Mouse (Mus musculus) cerebellum, adult 2 months (tissue): ENCODE measurements around the gene Tek. TPM values are rescaled to one million over a fixed set of nuclear protein-coding genes. Genes with fewer than 3 reads are reported as not detected.

Experiments
- DNase-seq, 2 experiments: peaks; one replicate each; pipeline ENCODE4 v3.0.0; 2021
- H3K27ac ChIP-seq: fragments of 200-500 bp; 2 replicates; pipeline ENCODE4 v1.5.1; 2012; ENCODE audit warnings: low read length, control low read depth, inconsistent platforms; ENCODE audit not compliant: insufficient read depth
- H3K27me3 ChIP-seq: fragments of 200-500 bp; 2 replicates; pipeline ENCODE4 v1.6.1; 2012; ENCODE audit warnings: inconsistent platforms, mild to moderate bottlenecking, low read length, moderate library complexity; ENCODE audit not compliant: control insufficient read depth, insufficient read depth
- H3K4me1 ChIP-seq: fragments of 200-500 bp; 2 replicates; pipeline ENCODE4 v1.6.1; 2011; ENCODE audit warnings: low read length; ENCODE audit not compliant: control insufficient read depth, insufficient read depth
- H3K4me3 ChIP-seq: fragments of 200-500 bp; replicated peaks from 2 replicates; pipeline ENCODE3; 2011; ENCODE audit warnings: mild to moderate bottlenecking, low read depth, low read length, control low read depth; ENCODE audit not compliant: insufficient read depth
- CTCF ChIP-seq: fragments of 200-500 bp; IDR thresholded peaks from 2 replicates; pipeline ENCODE4 v1.5.1; 2011; ENCODE audit warnings: low read depth, mild to moderate bottlenecking, control low read depth, low read length, moderate library complexity, borderline replicate concordance; ENCODE audit not compliant: insufficient read depth
- POLR2A ChIP-seq: fragments of 200-500 bp; IDR thresholded peaks from 2 replicates; pipeline ENCODE4 v1.6.1; 2011; ENCODE audit warnings: low read length, control low read depth, borderline replicate concordance; ENCODE audit not compliant: insufficient read depth
- WGBS: fragments of 180-500 bp; shearing (Covaris S2); methylation state at CpG from one replicate; pipeline ENCODE4 v1.1.7; 2018; 5-methylcytosine and 5-hydroxymethylcytosine counted together
- polyA plus RNA-seq: library from polyadenylated mRNA; depleted of rRNA; stranded (reverse); fragments of >200 nt; gene quantifications from 2 replicates; pipeline ENCODE4 v1.2.3, GENCODE M21; 2012; rRNA removed

The Tek gene
- polyA plus RNA-seq, 1 experiment: 8.7 TPM

DNA sequence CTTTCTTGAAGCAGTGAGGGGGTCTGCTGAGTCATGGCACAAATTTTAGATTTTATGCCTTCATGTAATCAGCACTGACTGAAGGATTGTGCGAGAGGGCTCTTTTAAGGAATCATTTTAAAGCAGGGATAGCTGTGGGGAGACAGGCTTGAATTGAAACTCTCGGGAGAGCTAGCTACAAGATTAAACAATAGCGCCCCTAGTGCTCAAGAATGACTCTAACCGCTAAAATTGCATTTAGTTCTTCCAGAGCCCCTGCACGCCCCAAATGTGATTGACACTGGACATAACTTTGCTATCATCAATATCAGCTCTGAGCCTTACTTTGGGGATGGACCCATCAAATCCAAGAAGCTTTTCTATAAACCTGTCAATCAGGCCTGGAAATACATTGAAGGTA lies 88.3 kb downstream of the Tek start:
- WGBS: 17% methylated on average over 5 of the region's 5 CpGs
- Histone ChIP-seq H3K4me3 (no peak overlapping the region), H3K27ac (no peak overlapping the region)

DNA sequence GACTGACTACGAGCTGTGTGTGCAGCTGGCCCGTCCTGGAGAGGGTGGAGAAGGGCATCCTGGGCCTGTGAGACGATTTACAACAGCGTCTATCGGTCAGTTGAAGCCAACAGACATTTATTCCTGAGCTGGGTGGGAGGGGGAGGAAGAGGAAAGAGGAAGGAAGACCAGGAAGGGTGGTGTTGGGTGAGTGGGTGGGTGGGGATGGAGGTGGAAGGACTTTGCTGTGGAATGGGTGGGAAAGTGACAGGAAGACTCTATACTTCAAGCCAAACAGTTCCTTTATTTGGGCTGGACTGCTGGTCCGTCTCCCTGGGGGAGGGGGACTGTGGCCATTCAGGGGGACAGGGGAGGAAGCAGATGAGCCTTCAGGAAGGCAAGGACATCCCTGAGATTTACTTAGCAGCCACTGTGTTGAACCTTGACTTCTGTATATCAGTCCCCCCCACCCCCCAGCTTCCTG lies 90.9 kb downstream of the Tek start:
- Histone ChIP-seq H3K4me1 (no peaks in the 10 kb centered on the region), H3K4me3 (no peak overlapping the region), H3K27ac (no peak overlapping the region), H3K27me3 (no peaks in the 10 kb centered on the region)
- TF ChIP-seq POLR2A (no peak), CTCF (no peak)
- DNase-seq: no peak
- 70% methylated on average over 6 of the region's 6 CpGs for WGBS

More for the DNA sequence above, 88.3 kb downstream of the Tek start:
- DNase-seq: no peak
- no peak for TF ChIP-seq POLR2A
- TF ChIP-seq CTCF: no peak; the same call in 1 of the 2 replicates
- Histone ChIP-seq H3K4me1 (no peaks in the 10 kb centered on the region), H3K27me3 (no peaks in the 10 kb centered on the region)

- Histone ChIP-seq H3K27me3 (no peaks in the 10 kb centered on the region), H3K4me3 (no peak overlapping the region), H3K27ac (no peak overlapping the region), H3K4me1 (no peaks in the 10 kb centered on the region)
- no peak for DNase-seq
- WGBS: 45% methylated on average over 7 of the region's 7 CpGs
- no peak for TF ChIP-seq CTCF
Observed at GRCm38 (mm10) chr4:94837061-94837460, 98.0 kb downstream of the Tek start.

- H3K4me1 ChIP-seq: no peaks in the 10 kb centered on the region
- WGBS: 89% methylated on average over 7 of the region's 7 CpGs
- H3K27ac ChIP-seq: no peak overlapping the region
- H3K27me3 ChIP-seq: no peaks in the 10 kb centered on the region
- H3K4me3 ChIP-seq: no peak overlapping the region
- DNase-seq: no peak
- TF ChIP-seq CTCF (no peak), POLR2A (no peak)
Observed at GRCm38 (mm10) chr4:94853301-94853700, 114.2 kb downstream of the Tek start.

DNA sequence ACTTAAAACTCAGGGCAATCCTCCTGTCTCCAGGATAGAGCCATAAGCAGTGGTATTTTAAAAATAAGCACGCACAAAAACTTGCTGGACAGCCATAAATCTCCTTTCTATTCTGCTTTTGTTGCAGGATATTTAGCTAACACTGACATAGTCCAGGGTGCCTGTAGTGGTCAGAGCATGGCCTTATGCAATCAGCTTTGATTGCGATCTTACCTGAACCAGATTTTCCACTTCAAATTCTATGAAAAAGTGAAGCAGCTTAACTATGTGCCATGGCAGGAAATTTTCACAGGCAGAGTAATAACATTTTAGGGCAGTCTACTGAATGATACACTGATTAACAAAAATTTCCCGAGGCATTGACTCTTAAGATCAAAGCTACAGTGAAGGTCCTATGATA lies 115.2 kb downstream of the Tek start:
- TF ChIP-seq CTCF: no peak
- TF ChIP-seq POLR2A: no peak
- DNase-seq: no peak
- 91% methylated on average over 3 of the region's 3 CpGs for WGBS
- no peak overlapping the region for H3K27ac ChIP-seq
- no peaks in the 10 kb centered on the region for H3K4me1 ChIP-seq
- no peaks in the 10 kb centered on the region for H3K27me3 ChIP-seq
- no peak overlapping the region for H3K4me3 ChIP-seq

GRCm38 (mm10) chr4:94855201-94855600 lies 116.1 kb downstream of the Tek start:
- Histone ChIP-seq H3K27me3 (no peaks in the 10 kb centered on the region), H3K27ac (no peak overlapping the region), H3K4me3 (no peak overlapping the region), H3K4me1 (no peaks in the 10 kb centered on the region)
- TF ChIP-seq CTCF (no peak), POLR2A (no peak)
- DNase-seq: no peak
- 41% methylated on average over 3 of the region's 3 CpGs for WGBS

DNA sequence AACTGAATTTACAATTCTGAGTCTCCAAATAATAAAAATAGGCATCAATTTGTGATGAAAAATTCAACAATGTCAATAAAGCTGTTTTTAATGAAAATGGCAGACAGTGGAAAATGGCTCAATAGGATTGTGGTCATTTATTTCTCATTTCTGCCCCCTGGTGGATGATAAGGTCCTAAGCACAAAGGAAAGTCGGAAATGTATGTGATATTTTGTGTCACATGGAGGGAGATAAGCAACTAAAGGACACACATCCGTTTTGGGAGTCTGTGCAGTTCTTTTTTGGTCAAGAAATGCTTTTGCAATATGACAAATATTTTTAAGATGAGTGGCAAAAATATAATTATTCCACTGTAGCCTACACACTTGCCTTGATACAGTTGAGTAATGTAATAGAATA lies 161.7 kb downstream of the Tek start:
- Histone ChIP-seq H3K27ac (no peak overlapping the region), H3K4me3 (no peak overlapping the region), H3K27me3 (no peaks in the 10 kb centered on the region), H3K4me1 (no peaks in the 10 kb centered on the region)
- no peak for DNase-seq
- WGBS: 20% methylated on average over 2 of the region's 2 CpGs
- TF ChIP-seq POLR2A (no peak), CTCF (no peak)

GRCm38 (mm10) chr4:94901780-94902179 lies 162.7 kb downstream of the Tek start:
- Histone ChIP-seq H3K4me3 (no peak overlapping the region), H3K27ac (no peak overlapping the region), H3K4me1 (no peaks in the 10 kb centered on the region), H3K27me3 (no peaks in the 10 kb centered on the region)
- WGBS: 45% methylated on average over 3 of the region's 3 CpGs
- DNase-seq: no peak
- TF ChIP-seq CTCF (no peak), POLR2A (no peak)

Other genes with a start within 250 kb of the Tek start
- gene Gm10306, start 182.7 kb upstream of the Tek start, polyA plus RNA-seq: not detected in 2 replicates
- gene Caap1, start 182.5 kb upstream of the Tek start, polyA plus RNA-seq: 9.1 TPM in 2 replicates
- gene Plaa, start 136.0 kb upstream of the Tek start, polyA plus RNA-seq: 29.5 and 29.9 TPM in 2 replicates
- 10.9 and 13.2 TPM in 2 replicates for gene Ift74, start 124.8 kb upstream of the Tek start, polyA plus RNA-seq
- not detected in 2 replicates for gene Lrrc19, start 89.1 kb upstream of the Tek start, polyA plus RNA-seq
- gene Eqtn, start 189.6 kb downstream of the Tek start, polyA plus RNA-seq: 1.7 and 1.8 TPM in 2 replicates
- 17.7 and 19.6 TPM in 2 replicates for gene Mysm1, start 239.8 kb downstream of the Tek start, polyA plus RNA-seq